Mouse (Mus musculus): Measurements from ENCODE around the gene Tnk2. TPM values are rescaled to one million over a fixed set of nuclear protein-coding genes. Genes with fewer than 3 reads are reported as not detected.
A peak's percentile ranks its signal among the peaks of the same experiment; 100 is the strongest.

Tnk2 gene
- total and polyA plus RNA-seq, 2 experiments from 2014 or later, result 16.5 to 81.7 TPM

- Histone ChIP-seq H3K27me3 (ENCODE audit: insufficient read depth, low read length) (no peaks in the 10 kb centered on the region), H3K4me2 (ENCODE audit: low read depth, low read length, poor library complexity, severe bottlenecking) (peak overlapping the region; percentile 59), H3K9ac (replicated peaks; ENCODE audit: low read length, poor library complexity, severe bottlenecking) (no peak overlapping the region), H3K36me3 (ENCODE audit: insufficient read depth, low read length) (peaks cover 5% of the 10 kb centered on the region; the same call in 1 of the 2 replicates), H3K27ac (ENCODE audit: low read depth, low read length) (no peak overlapping the region), H3K4me3 (ENCODE audit: low read depth, low read length) (peak overlapping the region; percentile 84), H3K4me1 (ENCODE audit: insufficient read depth, low read length) (peaks cover 7% of the 10 kb centered on the region; the same call in 1 of the 2 replicates), H3K9me3 (ENCODE audit: low read length) (no peaks in the 10 kb centered on the region)
- TF ChIP-seq CTCF (IDR thresholded peaks at IDR 0.05), result no peak
- ATAC-seq (ENCODE audit: low FRiP score) (no peak), DNase-seq (ENCODE audit: low spot score) (no peak)
- 74% methylated on average over 5 of the region's 5 CpGs for WGBS
Measured at GRCm38 (mm10) chr16:32610460-32611255, 33.0 kb upstream of the Tnk2 start.

GRCm38 (mm10) chr16:32612052-32612451 is 31.6 kb upstream of the Tnk2 start:
- H3K4me3 ChIP-seq (ENCODE audit: low read depth, low read length), result no peak overlapping the region
- no peak overlapping the region for H3K9ac ChIP-seq (replicated peaks; ENCODE audit: low read length, poor library complexity, severe bottlenecking)
- no peaks in the 10 kb centered on the region for H3K9me3 ChIP-seq (ENCODE audit: low read length)
- no peak for TF ChIP-seq CTCF (IDR thresholded peaks at IDR 0.05)
- H3K36me3 ChIP-seq (ENCODE audit: insufficient read depth, low read length), result peaks cover 8% of the 10 kb centered on the region
- ATAC-seq (ENCODE audit: low FRiP score) (no peak), DNase-seq (ENCODE audit: low spot score) (no peak)
- no peak overlapping the region for H3K27ac ChIP-seq (ENCODE audit: low read depth, low read length)
- no peaks in the 10 kb centered on the region for H3K27me3 ChIP-seq (ENCODE audit: insufficient read depth, low read length)
- H3K4me1 ChIP-seq (ENCODE audit: insufficient read depth, low read length), result peaks cover 7% of the 10 kb centered on the region; the same call in 1 of the 2 replicates
- WGBS, result 88% methylated on average over 1 of the region's 1 CpGs
- H3K4me2 ChIP-seq (ENCODE audit: low read depth, low read length, poor library complexity, severe bottlenecking), result no peak overlapping the region

GRCm38 (mm10) chr16:32613269-32613834 is 30.3 kb upstream of the Tnk2 start:
- Histone ChIP-seq H3K4me1 (ENCODE audit: insufficient read depth, low read length) (peaks cover 7% of the 10 kb centered on the region; the same call in 1 of the 2 replicates), H3K4me2 (ENCODE audit: low read depth, low read length, poor library complexity, severe bottlenecking) (no peak overlapping the region), H3K27ac (ENCODE audit: low read depth, low read length) (no peak overlapping the region), H3K4me3 (ENCODE audit: low read depth, low read length) (no peak overlapping the region), H3K27me3 (ENCODE audit: insufficient read depth, low read length) (no peaks in the 10 kb centered on the region), H3K9ac (replicated peaks; ENCODE audit: low read length, poor library complexity, severe bottlenecking) (no peak overlapping the region), H3K9me3 (ENCODE audit: low read length) (no peaks in the 10 kb centered on the region), H3K36me3 (ENCODE audit: insufficient read depth, low read length) (peaks cover 8% of the 10 kb centered on the region)
- ATAC-seq (ENCODE audit: low FRiP score) (no peak), DNase-seq (ENCODE audit: low spot score) (no peak)
- TF ChIP-seq CTCF (IDR thresholded peaks at IDR 0.05), result no peak
- WGBS, result 86% methylated on average over 3 of the region's 3 CpGs

- no peak for ATAC-seq (ENCODE audit: low FRiP score)
- TF ChIP-seq CTCF (IDR thresholded peaks at IDR 0.05), result peak; percentile 44
Measured at GRCm38 (mm10) chr16:32614047-32614446, 29.6 kb upstream of the Tnk2 start.

GRCm38 (mm10) chr16:32618946-32619345 is 24.7 kb upstream of the Tnk2 start:
- DNase-seq (ENCODE audit: low spot score) (no peak), ATAC-seq (ENCODE audit: low FRiP score) (no peak)
- no peaks in the 10 kb centered on the region for H3K9me3 ChIP-seq (ENCODE audit: low read length)
- H3K27ac ChIP-seq (ENCODE audit: low read depth, low read length), result no peak overlapping the region
- H3K4me3 ChIP-seq (ENCODE audit: low read depth, low read length), result no peak overlapping the region
- no peaks in the 10 kb centered on the region for H3K27me3 ChIP-seq (ENCODE audit: insufficient read depth, low read length)
- 97% methylated on average over 1 of the region's 1 CpGs for WGBS
- H3K4me2 ChIP-seq (ENCODE audit: low read depth, low read length, poor library complexity, severe bottlenecking), result no peak overlapping the region
- no peak overlapping the region for H3K9ac ChIP-seq (replicated peaks; ENCODE audit: low read length, poor library complexity, severe bottlenecking)
- H3K4me1 ChIP-seq (ENCODE audit: insufficient read depth, low read length), result no peaks in the 10 kb centered on the region
- H3K36me3 ChIP-seq (ENCODE audit: insufficient read depth, low read length), result peaks cover 41% of the 10 kb centered on the region
- no peak for TF ChIP-seq CTCF (IDR thresholded peaks at IDR 0.05)

More at GRCm38 (mm10) chr16:32614047-32614446, 29.6 kb upstream of the Tnk2 start:
- H3K9me3 ChIP-seq (ENCODE audit: low read length), result no peaks in the 10 kb centered on the region
- H3K27me3 ChIP-seq (ENCODE audit: insufficient read depth, low read length), result no peaks in the 10 kb centered on the region
- WGBS, result 64% methylated on average over 4 of the region's 4 CpGs
- no peak overlapping the region for H3K4me3 ChIP-seq (ENCODE audit: low read depth, low read length)
- peaks cover 7% of the 10 kb centered on the region; the same call in 1 of the 2 replicates for H3K4me1 ChIP-seq (ENCODE audit: insufficient read depth, low read length)
- no peak for DNase-seq (ENCODE audit: low spot score)
- no peak overlapping the region for H3K27ac ChIP-seq (ENCODE audit: low read depth, low read length)
- no peak overlapping the region for H3K4me2 ChIP-seq (ENCODE audit: low read depth, low read length, poor library complexity, severe bottlenecking)
- H3K36me3 ChIP-seq (ENCODE audit: insufficient read depth, low read length), result peaks cover 11% of the 10 kb centered on the region
- no peak overlapping the region for H3K9ac ChIP-seq (replicated peaks; ENCODE audit: low read length, poor library complexity, severe bottlenecking)

GRCm38 (mm10) chr16:32628140-32628539 is 15.5 kb upstream of the Tnk2 start:
- Histone ChIP-seq H3K27ac (ENCODE audit: low read depth, low read length) (no peak overlapping the region), H3K4me1 (ENCODE audit: insufficient read depth, low read length) (no peaks in the 10 kb centered on the region), H3K9me3 (ENCODE audit: low read length) (no peaks in the 10 kb centered on the region), H3K27me3 (ENCODE audit: insufficient read depth, low read length) (no peaks in the 10 kb centered on the region), H3K4me2 (ENCODE audit: low read depth, low read length, poor library complexity, severe bottlenecking) (no peak overlapping the region), H3K9ac (replicated peaks; ENCODE audit: low read length, poor library complexity, severe bottlenecking) (no peak overlapping the region), H3K4me3 (ENCODE audit: low read depth, low read length) (no peak overlapping the region), H3K36me3 (ENCODE audit: insufficient read depth, low read length) (peaks cover 58% of the 10 kb centered on the region)
- no peak for TF ChIP-seq CTCF (IDR thresholded peaks at IDR 0.05)
- WGBS, result 93% methylated on average over 8 of the region's 8 CpGs
- DNase-seq (ENCODE audit: low spot score) (no peak), ATAC-seq (ENCODE audit: low FRiP score) (no peak)

All from midbrain, postnatal 0 days (tissue).